Mouse (Mus musculus) heart, postnatal 0 days (tissue): ENCODE results near the gene Smco3. TPM values are rescaled to one million over a fixed set of nuclear protein-coding genes. Genes with fewer than 3 reads are reported as not detected.

ENCODE experiments used
- ATAC-seq: fragments of 200-750 bp; cut with Nextera tagmentation; 2 replicates; pipeline ENCODE4 v1.8.0; 2017; ENCODE audit warnings: low read depth, moderate number of reproducible peaks, moderate library complexity; ENCODE audit not compliant: insufficient read depth
- DNase-seq: peaks from one replicate; pipeline ENCODE4 v3.0.0-alpha.2; 2016; ENCODE audit warnings: low spot score
- H3K27ac ChIP-seq: fragments of 300-500 bp; sonication (generic); 2 replicates; pipeline ENCODE4 v1.5.1; 2014; ENCODE audit warnings: low read depth, mild to moderate bottlenecking
- H3K27me3 ChIP-seq: fragments of 300-500 bp; sonication (generic); 2 replicates; pipeline ENCODE4 v1.6.1; 2014; ENCODE audit warnings: low read length, mixed read lengths; ENCODE audit not compliant: control insufficient read depth, insufficient read depth
- H3K36me3 ChIP-seq: fragments of 300-500 bp; sonication (generic); replicated peaks from 2 replicates; pipeline ENCODE4 v1.6.1; 2014; ENCODE audit warnings: low read length, mixed read lengths; ENCODE audit not compliant: control insufficient read depth, insufficient read depth
- H3K4me1 ChIP-seq: fragments of 300-500 bp; sonication (generic); 2 replicates; pipeline ENCODE4 v1.6.1; 2014; ENCODE audit warnings: antibody characterized with exemption; ENCODE audit not compliant: control insufficient read depth, insufficient read depth
- H3K4me2 ChIP-seq: fragments of 300-500 bp; sonication (generic); 2 replicates; pipeline ENCODE4 v1.6.1; 2014; ENCODE audit warnings: low read depth, mild to moderate bottlenecking, low read length, moderate library complexity
- H3K4me3 ChIP-seq: fragments of 300-500 bp; sonication (generic); 2 replicates; pipeline ENCODE4 v1.5.1; 2014; ENCODE audit warnings: low read depth, low read length
- H3K9ac ChIP-seq: fragments of 300-500 bp; sonication (generic); replicated peaks from 2 replicates; pipeline ENCODE4 v1.6.1; 2014; ENCODE audit warnings: low read depth, low read length, mixed read lengths
- H3K9me3 ChIP-seq: fragments of 300-500 bp; sonication (generic); replicated peaks from 2 replicates; pipeline ENCODE4 v1.6.1; 2016; ENCODE audit warnings: low read length; ENCODE audit not compliant: control insufficient read depth
- CTCF ChIP-seq: IDR thresholded peaks from 2 replicates; pipeline ENCODE4 v1.5.1; 2016; ENCODE audit warnings: antibody characterized with exemption, control low read depth, low read depth
- EP300 ChIP-seq: IDR thresholded peaks from 2 replicates; pipeline ENCODE4 v1.6.1; 2016; ENCODE audit warnings: antibody characterized with exemption, low read depth
- WGBS: fragments of 180-500 bp; shearing (Covaris S2); extraction: QIAGEN DNeasy Blood & Tissue Kit; methylation state at CpG from one replicate; pipeline ENCODE4 v1.1.7; 2014; 5-methylcytosine and 5-hydroxymethylcytosine counted together
- polyA plus RNA-seq: library from polyadenylated mRNA; unstranded; fragments of >200 nt; fragmentation: Nextera tagmentation; extraction: Ambion mirVana; gene quantifications from 2 replicates; pipeline ENCODE4 v1.2.1, GENCODE M21; 2015
- total RNA-seq: library from RNA; depleted of rRNA; stranded (reverse); fragments of >200 nt; gene quantifications from 2 replicates; pipeline ENCODE4 v1.2.3, GENCODE M21; 2014; ENCODE audit warnings: low replicate concordance

The Smco3 gene
- total and polyA plus RNA-seq, 2 experiments from 2014 or later: not detected

- H3K9ac ChIP-seq: no peak overlapping the region
- DNase-seq (no peak), ATAC-seq (no peak)
- no peak overlapping the region for H3K4me3 ChIP-seq
- H3K9me3 ChIP-seq: no peaks in the 10 kb centered on the region
- H3K27ac ChIP-seq: peak overlapping the region; percentile 99; the same call in 1 of the 2 replicates
- TF ChIP-seq EP300 (no peak), CTCF (no peak)
- H3K4me2 ChIP-seq: no peak overlapping the region
- H3K36me3 ChIP-seq: no peaks in the 10 kb centered on the region
- 85% methylated on average over 1 of the region's 1 CpGs for WGBS
- peaks cover 17% of the 10 kb centered on the region for H3K4me1 ChIP-seq
- no peaks in the 10 kb centered on the region for H3K27me3 ChIP-seq
Measured at GRCm38 (mm10) chr6:136805409-136805775, 29.9 kb downstream of the Smco3 start.

GRCm38 (mm10) chr6:136804705-136805408 lies 30.4 kb downstream of the Smco3 start:
- peak overlapping the region; percentile 81 for H3K9ac ChIP-seq

GRCm38 (mm10) chr6:136803739-136804633 lies 31.3 kb downstream of the Smco3 start, which contains the start of gene Hist4h4:
Gene Hist4h4 (minus strand): TSS chr6:136804415.
- H3K36me3 ChIP-seq: no peaks in the 10 kb centered on the region
- peak within 1 kb of the TSS; percentile 81 for H3K9ac ChIP-seq
- H3K9me3 ChIP-seq: no peaks in the 10 kb centered on the region
- H3K27me3 ChIP-seq: no peaks in the 10 kb centered on the region
- H3K4me3 ChIP-seq: peak within 1 kb of the TSS; percentile 67
- peak within 1 kb of the TSS; percentile 73 for H3K4me2 ChIP-seq
- peaks cover 10% of the 10 kb centered on the region for H3K4me1 ChIP-seq
- TF ChIP-seq CTCF: no peak
- TF ChIP-seq EP300: peak; percentile 68
- WGBS: under 1% methylated on average over 50 of the region's 50 CpGs
- peak within 1 kb of the TSS; percentile 99 for H3K27ac ChIP-seq
- peak; percentile 71 for ATAC-seq
- DNase-seq: peak; percentile 90

More at GRCm38 (mm10) chr6:136804705-136805408, 30.4 kb downstream of the Smco3 start:
- Histone ChIP-seq H3K4me1 (peaks cover 17% of the 10 kb centered on the region), H3K4me2 (peak overlapping the region; percentile 73), H3K27me3 (no peaks in the 10 kb centered on the region), H3K4me3 (peak overlapping the region; percentile 67), H3K27ac (peak overlapping the region; percentile 99), H3K9me3 (no peaks in the 10 kb centered on the region), H3K36me3 (no peaks in the 10 kb centered on the region)
- TF ChIP-seq EP300 (no peak), CTCF (no peak)
- ATAC-seq: no peak
- DNase-seq: peak; percentile 31
- WGBS: 24% methylated on average over 9 of the region's 9 CpGs

GRCm38 (mm10) chr6:136803093-136803738 lies 32.0 kb downstream of the Smco3 start:
- TF ChIP-seq CTCF: no peak
- TF ChIP-seq EP300: no peak
- Histone ChIP-seq H3K36me3 (no peaks in the 10 kb centered on the region), H3K9ac (peak overlapping the region; percentile 81; the same call in 1 of the 2 replicates), H3K27ac (peak overlapping the region; percentile 99), H3K4me2 (peak overlapping the region; percentile 73), H3K4me3 (peak overlapping the region; percentile 67), H3K4me1 (peaks cover 10% of the 10 kb centered on the region), H3K27me3 (no peaks in the 10 kb centered on the region), H3K9me3 (no peaks in the 10 kb centered on the region)
- peak; percentile 1; the same call in 1 of the 2 replicates for ATAC-seq
- no peak for DNase-seq
- 7% methylated on average over 12 of the region's 12 CpGs for WGBS

- H3K36me3 ChIP-seq: no peaks in the 10 kb centered on the region
- no peaks in the 10 kb centered on the region for H3K27me3 ChIP-seq
- TF ChIP-seq EP300: no peak
- TF ChIP-seq CTCF: no peak
- no peak overlapping the region for H3K4me3 ChIP-seq
- peaks cover 4% of the 10 kb centered on the region; the same call in 1 of the 2 replicates for H3K4me1 ChIP-seq
- H3K27ac ChIP-seq: no peak overlapping the region
- H3K9ac ChIP-seq: no peak overlapping the region
- ATAC-seq (no peak), DNase-seq (no peak)
- WGBS: 74% methylated on average over 6 of the region's 6 CpGs
- H3K9me3 ChIP-seq: no peaks in the 10 kb centered on the region
- H3K4me2 ChIP-seq: no peak overlapping the region
Measured at GRCm38 (mm10) chr6:136801274-136801673, 34.0 kb downstream of the Smco3 start.
